Mouse (Mus musculus) left cerebral cortex, adult 2 months (tissue): ENCODE data around the gene Glce. TPM values are rescaled to one million over a fixed set of nuclear protein-coding genes. Genes with fewer than 3 reads are reported as not detected.

Experiments used
- DNase-seq, 2 experiments: peaks; one replicate each; pipeline ENCODE4 v3.0.0; 2021 to 2022; ENCODE audit warnings: low spot score in 2 of 2, mixed read lengths in 1 of 2; ENCODE audit errors: extremely low spot score in 1 of 2
- H3K27ac ChIP-seq: fragments of 200-600 bp; 2 replicates; pipeline ENCODE4 v1.8.1; 2022
- H3K4me3 ChIP-seq: fragments of 200-600 bp; 2 replicates; pipeline ENCODE4 v1.8.1; 2022
- CTCF ChIP-seq: fragments of 200-600 bp; IDR thresholded peaks from 2 replicates; pipeline ENCODE4 v1.8.1; 2022; ENCODE audit warnings: antibody characterized with exemption, mild to moderate bottlenecking, moderate library complexity
- intact Hi-C: fragments of 180-260 bp; cut with DNase I; formaldehyde crosslinking; loops from one replicate; pipeline ENCODE4 v1.15.1; 2025
- total RNA-seq, 2 experiments: library from RNA; stranded (reverse); gene quantifications; 2 replicates each; pipeline ENCODE4 v1.2.3; 2021

Glce gene
- total RNA-seq, 2 experiments from 2014 or later, result 31.5 to 33.9 TPM

DNA sequence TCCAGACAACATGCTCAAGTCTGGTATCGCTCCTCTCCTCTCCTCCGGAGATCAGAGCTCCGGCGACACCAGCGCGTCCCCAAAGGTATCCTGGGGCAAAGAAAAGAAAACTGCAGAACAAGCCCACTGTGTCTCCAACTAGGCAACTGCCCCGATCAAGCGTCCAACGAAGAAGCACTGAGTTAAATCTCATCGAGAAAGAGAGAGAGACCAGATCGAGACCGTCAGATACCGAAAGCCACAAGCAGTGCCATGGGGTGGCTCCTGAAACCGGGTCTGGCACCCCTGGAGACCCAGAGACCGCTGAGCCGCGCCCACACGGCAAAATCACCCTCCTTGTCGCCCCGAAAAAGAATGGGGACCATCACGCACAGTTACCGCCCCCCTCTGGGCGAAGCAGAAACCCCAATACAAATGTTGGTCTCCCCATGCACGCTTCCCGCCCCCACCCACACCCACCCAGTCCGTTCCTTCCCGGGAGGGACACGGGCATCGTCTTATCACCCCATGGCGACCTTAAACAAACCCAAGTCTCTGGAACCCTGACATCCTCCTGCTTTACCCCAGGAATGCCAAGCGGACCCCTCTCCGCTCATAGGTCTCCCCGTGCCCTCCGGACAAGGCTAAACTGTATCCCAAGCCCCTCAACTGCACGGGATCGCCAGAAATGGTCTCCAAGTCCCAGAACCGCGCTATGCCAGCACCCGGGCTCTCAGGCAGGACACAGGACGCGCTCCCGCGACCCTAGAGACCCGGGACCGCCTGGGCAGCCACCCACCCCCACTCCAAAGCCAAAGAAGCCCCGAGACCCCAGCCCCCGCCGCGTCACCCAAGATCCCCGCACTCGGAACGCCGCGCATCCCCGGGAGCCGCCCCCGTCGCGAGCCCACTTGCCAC, 656 bp downstream of the Glce start:
- TF ChIP-seq CTCF, result peak; percentile 41
- H3K27ac ChIP-seq, result peak overlapping the region; percentile 95
- peak overlapping the region; percentile 96 for H3K4me3 ChIP-seq
- intact Hi-C loops, result loop anchor here (5.0 kb wide), 4 partner anchors 79 to 174 kb away; partner anchors contain the start of gene Kif23
- DNase-seq, result peak; percentile 39 to 49

DNA sequence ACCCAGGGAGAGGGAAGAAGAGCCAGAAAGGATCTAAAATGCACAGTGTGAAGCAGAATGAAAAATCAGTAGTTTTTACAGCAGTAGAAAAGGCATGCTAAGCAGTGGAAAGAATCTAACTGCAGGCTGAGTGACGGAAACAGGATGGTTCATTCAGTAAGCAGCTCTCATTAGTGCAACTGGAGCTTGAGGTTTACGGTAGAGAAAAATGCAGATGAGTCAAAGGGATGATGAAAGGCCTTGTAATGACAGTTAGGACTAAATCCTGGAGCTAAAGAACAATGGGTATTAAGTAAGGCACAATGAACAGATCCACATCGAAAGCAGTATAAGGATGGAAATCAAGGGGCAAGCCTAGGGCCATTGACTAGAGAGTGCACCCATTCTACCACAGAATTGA, 3.7 kb downstream of the Glce start:
- DNase-seq, result no peak
- intact Hi-C loops, result no loop called here
- Histone ChIP-seq H3K27ac (no peak overlapping the region; the same call in 1 of the 2 replicates), H3K4me3 (no peak overlapping the region)
- TF ChIP-seq CTCF, result no peak

DNA sequence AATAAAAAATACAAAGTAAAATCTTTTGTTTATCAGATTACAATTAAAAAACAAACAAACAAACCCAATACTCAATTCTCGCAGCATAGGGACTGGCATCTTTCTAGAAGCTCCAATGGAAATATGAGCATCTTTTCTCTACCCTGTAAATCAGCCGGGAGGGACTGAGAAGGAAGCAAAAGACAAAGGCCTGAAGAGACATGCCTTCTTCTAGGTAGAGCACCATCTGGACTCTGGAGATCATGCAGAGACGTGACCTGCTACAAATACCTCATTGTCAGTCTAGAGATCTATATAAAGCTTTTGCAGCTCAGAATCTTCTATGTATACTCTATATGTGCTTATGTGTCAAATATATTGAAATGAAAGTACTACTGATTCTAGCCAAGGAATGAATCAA, 6.6 kb downstream of the Glce start:
- DNase-seq, result no peak
- Histone ChIP-seq H3K4me3 (no peak overlapping the region), H3K27ac (no peak overlapping the region)
- intact Hi-C loops, result no loop called here
- no peak for TF ChIP-seq CTCF

DNA sequence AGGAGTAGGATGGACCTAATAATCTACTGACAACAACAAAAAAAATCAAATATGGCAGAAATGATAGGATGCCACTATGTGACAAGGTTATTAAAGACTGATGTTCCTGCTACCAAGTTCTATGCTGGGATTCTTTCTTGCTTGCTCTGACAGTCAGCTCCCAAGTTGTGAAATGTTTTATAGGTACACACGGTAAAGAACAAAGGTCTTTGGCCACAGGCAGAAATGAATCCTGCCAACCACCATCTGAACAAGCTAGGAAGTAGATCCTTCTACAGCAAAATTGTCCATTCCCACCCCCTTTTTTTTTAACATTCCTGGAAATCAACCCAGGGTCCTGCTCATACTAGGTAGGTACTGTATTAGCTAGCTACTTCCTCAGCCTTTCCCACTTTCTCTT, 25.9 kb downstream of the Glce start:
- Histone ChIP-seq H3K4me3 (no peak overlapping the region), H3K27ac (no peak overlapping the region)
- intact Hi-C loops, result no loop called here
- DNase-seq, result no peak
- TF ChIP-seq CTCF, result no peak

DNA sequence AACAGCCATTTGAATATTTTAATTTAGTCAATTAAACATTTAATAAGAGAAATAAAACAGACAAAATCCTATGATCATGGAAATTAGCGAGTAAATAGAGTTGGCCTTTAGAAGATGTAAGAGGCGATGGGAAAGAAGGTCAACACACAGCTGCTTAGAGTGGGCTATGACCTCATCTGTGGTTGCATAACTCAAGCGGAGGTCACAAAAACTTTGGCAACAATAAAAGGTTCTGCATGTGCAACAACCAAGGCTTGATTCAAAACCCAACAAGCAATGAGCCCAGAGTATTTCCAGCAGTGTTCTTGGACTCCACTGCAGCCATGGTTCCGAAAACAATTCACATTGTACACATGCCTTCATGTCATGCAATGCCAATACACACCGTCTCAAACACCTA, 30.9 kb downstream of the Glce start:
- TF ChIP-seq CTCF, result no peak
- DNase-seq, result no peak
- intact Hi-C loops, result no loop called here
- Histone ChIP-seq H3K4me3 (no peak overlapping the region), H3K27ac (no peak overlapping the region)

DNA sequence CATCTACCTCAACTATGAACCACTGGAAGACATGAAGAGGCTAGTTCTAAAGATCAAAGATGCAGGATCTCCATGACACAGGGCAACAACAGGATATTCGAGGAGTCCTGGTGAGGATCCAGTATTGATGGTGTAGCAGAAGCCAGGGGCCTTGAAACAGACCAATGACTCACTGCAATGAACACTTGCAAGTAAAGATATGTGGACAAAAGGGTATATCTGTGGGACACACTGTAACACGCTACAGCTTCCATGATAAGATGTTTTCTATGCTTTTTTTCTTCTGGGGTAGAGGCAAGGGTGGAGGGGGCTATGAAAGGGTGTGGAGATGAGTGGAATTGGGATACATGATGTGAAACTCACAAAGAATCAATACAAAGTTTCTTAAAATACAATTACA, 36.9 kb downstream of the Glce start:
- no peak for TF ChIP-seq CTCF
- Histone ChIP-seq H3K4me3 (no peak overlapping the region), H3K27ac (no peak overlapping the region)
- DNase-seq, result no peak
- intact Hi-C loops, result no loop called here

DNA sequence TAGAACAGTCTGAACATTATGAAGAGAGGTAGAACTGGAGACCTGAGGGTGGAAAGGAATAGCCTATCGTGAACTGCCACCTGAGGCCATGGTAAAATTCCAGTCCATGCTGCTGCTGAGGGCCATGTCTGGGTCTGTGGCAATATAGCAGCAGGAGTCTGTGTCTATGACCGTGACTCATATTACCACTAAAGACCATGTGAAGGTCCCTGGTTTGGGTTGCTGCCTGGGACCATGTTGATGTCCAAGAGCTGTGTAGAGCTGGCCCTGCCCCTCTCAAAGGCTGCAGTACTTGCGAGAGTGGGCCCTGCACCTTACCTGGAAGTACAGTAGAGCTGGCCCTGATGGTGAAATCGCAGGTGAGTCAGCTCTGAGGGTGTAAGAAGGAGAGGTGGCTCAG, 37.6 kb downstream of the Glce start:
- no peak for TF ChIP-seq CTCF
- Histone ChIP-seq H3K27ac (no peak overlapping the region), H3K4me3 (no peak overlapping the region)
- intact Hi-C loops, result no loop called here
- DNase-seq, result no peak

DNA sequence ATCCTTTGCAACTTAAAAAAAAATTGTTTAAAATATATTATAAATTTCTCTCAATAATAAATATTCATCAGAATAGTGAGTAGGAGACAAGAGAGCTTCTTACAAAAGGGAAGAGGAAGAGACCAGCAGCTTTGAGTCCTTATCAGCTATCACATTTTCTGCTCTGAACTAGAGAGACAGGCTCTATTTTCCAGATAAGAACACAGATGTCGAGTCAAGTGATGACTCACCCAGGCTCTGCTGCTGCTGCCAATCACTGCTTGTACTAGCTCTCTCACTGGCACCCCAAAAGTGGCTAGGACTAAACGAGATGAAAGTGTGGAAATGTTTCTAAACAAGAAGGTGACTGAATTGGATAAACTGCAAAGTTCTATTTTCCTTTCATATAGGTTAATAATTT, 39.5 kb downstream of the Glce start:
- intact Hi-C loops, result no loop called here
- Histone ChIP-seq H3K27ac (no peak overlapping the region), H3K4me3 (no peak overlapping the region)
- DNase-seq, result no peak
- TF ChIP-seq CTCF, result no peak

DNA sequence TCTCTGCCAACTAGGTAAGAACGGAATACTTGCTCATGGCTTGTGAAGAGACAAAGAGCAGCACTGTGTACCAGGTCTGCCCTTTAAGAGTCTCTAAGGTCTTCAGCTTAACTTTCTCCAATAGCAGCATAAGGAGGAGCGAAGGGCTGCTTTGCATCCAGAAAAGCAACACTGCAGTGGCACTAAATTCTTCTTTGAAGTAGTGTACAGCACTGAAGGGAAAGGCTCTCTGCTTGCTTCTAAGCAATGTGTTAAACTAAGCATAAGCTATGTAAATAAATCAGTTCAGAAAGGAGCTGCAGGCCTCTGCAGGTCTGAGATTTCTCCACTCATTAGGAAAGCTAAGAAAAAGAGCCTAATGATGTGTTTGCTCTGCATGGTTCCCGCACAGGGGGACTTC, 40.9 kb downstream of the Glce start:
- intact Hi-C loops, result no loop called here
- H3K4me3 ChIP-seq, result no peak overlapping the region
- no peak for DNase-seq
- no peak for TF ChIP-seq CTCF
- H3K27ac ChIP-seq, result no peak overlapping the region

DNA sequence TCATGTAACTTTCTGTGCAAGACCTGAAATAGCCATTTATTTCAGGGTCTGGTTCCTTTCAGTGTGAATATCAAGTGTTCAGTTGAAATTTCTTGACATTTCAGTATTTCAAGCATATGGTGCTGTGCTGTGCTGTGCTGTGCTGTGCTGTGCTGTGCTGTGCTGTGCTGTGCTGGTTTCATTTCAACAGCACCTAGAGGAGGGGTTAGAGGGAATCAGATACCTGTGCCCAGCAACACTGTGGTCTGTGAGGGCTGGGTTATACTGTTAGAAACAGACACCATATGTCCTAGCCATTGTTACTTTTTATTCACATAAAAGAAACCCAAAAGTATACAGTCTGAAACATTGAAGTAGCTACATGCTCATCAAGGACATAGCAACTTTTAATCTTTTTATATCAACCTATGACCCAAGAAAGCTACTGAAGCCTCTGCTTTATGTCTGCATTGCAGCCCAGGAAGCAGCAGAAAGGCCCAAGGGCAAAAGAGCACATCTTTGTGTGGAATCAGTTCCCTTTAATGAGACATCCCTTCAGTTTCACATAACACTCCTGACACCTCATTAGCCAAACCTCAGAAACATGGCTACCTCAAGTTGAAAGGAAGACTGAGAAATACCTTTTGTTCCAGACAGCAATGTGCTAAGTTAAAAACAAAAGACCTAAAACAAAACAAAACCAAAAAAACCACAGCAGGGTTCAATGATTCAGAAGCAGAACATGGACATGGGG, 42.3 kb downstream of the Glce start:
- no peak for TF ChIP-seq CTCF

DNA sequence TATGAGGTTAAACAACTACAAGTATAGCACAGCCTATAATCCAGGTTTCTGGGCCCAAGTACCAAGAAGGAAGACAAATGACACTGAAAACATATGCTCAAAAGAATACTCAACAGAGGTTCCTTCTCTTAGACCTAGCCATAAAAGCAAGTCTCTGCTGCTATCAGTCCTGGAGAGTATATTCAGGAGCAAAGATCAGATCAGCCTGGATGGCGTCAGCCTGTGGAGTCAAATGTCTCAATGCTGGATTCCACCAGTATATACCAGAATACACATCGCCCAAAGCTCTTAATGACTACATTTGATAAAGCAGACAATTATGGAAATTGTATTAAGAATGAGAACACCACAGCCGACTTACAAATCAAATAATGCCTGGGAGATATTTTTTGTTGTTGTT, 60.2 kb downstream of the Glce start:
- DNase-seq, result no peak
- no peak for TF ChIP-seq CTCF
- Histone ChIP-seq H3K4me3 (no peak overlapping the region), H3K27ac (no peak overlapping the region)
- intact Hi-C loops, result no loop called here

More for the DNA sequence above, 42.3 kb downstream of the Glce start:
- intact Hi-C loops, result no loop called here
- no peak overlapping the region for H3K27ac ChIP-seq
- H3K4me3 ChIP-seq, result no peak overlapping the region
- DNase-seq, result no peak

DNA sequence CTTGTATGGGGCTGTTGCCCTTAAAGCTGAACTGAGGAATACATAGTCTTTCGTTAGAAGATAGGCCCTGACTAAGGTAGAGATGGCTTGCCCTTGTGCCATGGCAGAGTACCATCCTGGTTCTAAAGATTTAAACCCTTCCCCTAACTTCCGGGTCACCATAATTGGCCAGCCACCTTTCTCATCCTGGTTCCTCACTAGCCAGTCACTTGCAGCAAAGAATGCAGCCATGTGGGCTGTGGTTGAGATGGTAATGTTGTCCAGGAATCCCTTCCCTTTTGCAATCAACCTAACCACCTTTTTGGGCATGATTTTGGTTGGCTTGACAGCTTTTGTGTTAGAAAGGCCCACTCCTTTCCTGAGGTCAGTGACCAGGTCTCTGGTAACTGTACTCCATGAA, 62.0 kb downstream of the Glce start:
- TF ChIP-seq CTCF, result no peak
- DNase-seq, result no peak
- Histone ChIP-seq H3K4me3 (no peak overlapping the region), H3K27ac (no peak overlapping the region)
- intact Hi-C loops, result no loop called here
